Mouse (Mus musculus) myocyte (in vitro differentiated cells): Measurements from ENCODE around the gene Kif2c.

Source experiments
- MYOD1 ChIP-seq, 3 experiments: IDR thresholded peaks; one replicate each; pipeline ENCODE4 v1.6.1; 2011; ENCODE audit warnings: control low read depth in 2 of 3, low read depth in 2 of 3, mild to moderate bottlenecking in 2 of 3, moderate library complexity in 1 of 3; ENCODE audit not compliant: insufficient read length in 2 of 3, control insufficient read depth in 1 of 3
- POLR2A ChIP-seq: IDR thresholded peaks from one replicate; pipeline ENCODE4 v1.6.1; 2011; ENCODE audit warnings: low read depth, mild to moderate bottlenecking, control low read depth, moderate library complexity; ENCODE audit not compliant: insufficient read length
- POLR2AphosphoS2 ChIP-seq: IDR thresholded peaks from one replicate; pipeline ENCODE4 v1.6.1; 2011; ENCODE audit warnings: low read depth, control low read depth; ENCODE audit not compliant: insufficient read length
- USF1 ChIP-seq: IDR thresholded peaks from one replicate; pipeline ENCODE4 v1.6.1; 2011; ENCODE audit warnings: low read depth, mild to moderate bottlenecking, control low read depth, moderate library complexity

DNA sequence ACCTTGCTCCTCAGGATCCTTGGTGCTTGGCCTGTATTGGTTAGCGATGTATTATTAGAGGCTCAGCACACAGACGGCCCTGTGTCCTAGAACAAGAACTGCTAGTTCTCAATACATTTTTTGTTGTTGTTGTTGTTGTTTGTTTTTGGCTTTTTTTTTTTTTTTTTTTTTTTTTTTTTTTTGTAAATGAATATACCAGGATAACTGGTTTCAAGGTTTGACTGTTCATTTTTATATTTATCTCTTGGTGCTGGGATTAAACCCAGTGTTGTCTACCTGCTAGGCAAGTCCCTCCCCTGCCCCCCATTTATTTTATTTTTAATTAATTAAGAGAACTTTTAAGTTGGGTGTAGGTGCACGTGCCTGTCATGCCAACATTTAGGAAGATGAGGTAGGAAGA is 6.5 kb upstream of the Kif2c start:
- TF ChIP-seq MYOD1 (IDR thresholded peaks at IDR 0.05; ENCODE audit: control insufficient read depth in 1 of 3, insufficient read length in 2 of 3, low read depth in 2 of 3): no peak
- TF ChIP-seq POLR2A: no peak
- TF ChIP-seq USF1: no peak
- no peak for TF ChIP-seq POLR2AphosphoS2
